Mouse (Mus musculus): ENCODE measurements around the gene 4931414P19Rik.

The 4931414P19Rik gene

DNA sequence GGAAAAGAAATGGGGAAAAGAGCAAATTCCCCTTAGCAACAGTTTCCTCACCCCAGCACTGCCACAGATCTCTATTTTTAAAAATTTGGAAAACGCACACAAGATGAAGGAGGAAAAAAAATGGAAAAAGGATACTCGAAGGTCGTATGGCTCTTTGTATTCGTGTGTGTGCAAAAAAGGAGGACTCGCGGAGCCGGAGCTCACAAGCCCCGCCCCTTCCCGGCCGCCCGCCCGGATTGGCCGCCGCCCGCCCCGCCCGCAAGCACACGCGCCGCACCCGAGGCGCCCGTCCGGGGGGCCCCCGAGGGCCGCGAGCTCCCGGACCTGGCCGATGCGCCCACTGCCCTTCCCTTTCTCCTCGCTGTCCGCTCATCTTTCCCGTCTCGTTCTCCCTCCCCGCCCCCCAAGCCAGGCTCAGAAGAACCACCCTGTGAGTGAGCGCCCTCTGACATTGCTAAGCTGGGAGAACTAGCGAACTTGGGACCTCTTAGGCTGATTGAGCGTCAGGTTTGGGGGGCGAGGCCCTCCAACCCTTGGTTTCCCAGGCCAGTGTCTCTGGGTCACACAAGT is at the start of gene 4931414P19Rik:
Gene 4931414P19Rik (minus strand): TSS at position 242 of the 570 bp plus-strand sequence.
- DNase-seq (ENCODE audit: low read depth, low spot score), result peak; percentile 89

DNA sequence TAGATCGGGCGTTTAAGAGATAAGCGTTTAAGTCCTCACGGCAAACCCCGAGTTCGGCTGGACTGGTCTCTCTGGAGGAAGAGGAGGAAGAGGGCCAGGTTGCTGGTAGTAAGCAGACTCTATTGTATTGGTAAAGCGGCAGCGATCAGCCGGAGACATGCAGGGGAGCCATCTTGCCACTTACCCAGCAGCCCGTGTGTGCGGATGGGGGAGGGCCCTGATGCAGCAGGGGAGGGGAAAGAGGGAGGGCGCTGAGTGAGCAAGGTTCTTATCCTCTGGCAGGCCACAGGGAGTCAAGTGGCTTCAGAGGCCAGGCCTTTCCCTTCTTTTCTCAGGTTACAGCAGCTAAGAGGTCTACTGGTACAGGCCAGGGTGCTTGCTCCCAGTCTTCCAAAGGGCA is 47.7 kb upstream of the 4931414P19Rik start:
- DNase-seq (ENCODE audit: low read depth, low spot score), result peak; percentile 88

DNA sequence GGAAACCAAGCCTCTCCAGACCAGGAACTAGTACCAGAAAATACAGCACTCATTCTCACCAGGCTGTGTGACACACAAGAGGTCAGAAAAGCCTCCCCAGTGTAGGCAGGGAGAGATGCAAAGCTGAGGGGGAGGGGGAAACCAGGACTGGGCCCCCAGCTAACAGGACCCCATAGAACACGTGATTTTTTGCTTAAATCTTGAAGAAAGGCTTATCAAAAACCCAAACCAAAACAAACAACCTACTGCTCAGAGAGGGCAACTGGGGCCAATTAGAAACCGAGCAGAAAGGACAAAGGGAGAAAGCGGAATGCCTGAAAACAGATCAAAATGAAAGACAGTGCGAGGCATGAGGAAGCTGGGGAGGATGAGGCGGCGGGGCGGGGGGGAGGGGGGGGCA is 47.0 kb upstream of the 4931414P19Rik start:
- peak; percentile 62 for DNase-seq (ENCODE audit: low read depth, low spot score)

DNA sequence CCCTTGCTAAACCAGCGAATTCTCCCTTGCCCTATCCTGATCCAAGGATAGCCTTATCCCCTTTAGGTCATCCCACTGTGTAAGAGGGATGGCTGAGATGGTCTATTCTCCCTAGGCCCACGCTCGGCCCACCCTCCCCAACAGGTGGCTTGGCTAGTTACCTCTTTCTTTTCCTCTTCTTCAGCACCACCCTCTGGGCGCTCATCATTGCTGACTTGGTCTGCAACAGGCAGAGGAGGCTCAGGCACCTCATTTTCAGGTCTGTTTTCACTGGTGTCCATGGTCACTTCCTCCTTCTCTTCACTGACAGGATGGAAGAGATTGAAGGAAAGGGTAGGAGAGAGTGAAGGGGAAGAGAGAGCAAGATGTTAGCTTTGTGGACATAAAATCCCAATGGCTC is 45.8 kb upstream of the 4931414P19Rik start:
- peak; percentile 74 for DNase-seq (ENCODE audit: low read depth, low spot score)

DNA sequence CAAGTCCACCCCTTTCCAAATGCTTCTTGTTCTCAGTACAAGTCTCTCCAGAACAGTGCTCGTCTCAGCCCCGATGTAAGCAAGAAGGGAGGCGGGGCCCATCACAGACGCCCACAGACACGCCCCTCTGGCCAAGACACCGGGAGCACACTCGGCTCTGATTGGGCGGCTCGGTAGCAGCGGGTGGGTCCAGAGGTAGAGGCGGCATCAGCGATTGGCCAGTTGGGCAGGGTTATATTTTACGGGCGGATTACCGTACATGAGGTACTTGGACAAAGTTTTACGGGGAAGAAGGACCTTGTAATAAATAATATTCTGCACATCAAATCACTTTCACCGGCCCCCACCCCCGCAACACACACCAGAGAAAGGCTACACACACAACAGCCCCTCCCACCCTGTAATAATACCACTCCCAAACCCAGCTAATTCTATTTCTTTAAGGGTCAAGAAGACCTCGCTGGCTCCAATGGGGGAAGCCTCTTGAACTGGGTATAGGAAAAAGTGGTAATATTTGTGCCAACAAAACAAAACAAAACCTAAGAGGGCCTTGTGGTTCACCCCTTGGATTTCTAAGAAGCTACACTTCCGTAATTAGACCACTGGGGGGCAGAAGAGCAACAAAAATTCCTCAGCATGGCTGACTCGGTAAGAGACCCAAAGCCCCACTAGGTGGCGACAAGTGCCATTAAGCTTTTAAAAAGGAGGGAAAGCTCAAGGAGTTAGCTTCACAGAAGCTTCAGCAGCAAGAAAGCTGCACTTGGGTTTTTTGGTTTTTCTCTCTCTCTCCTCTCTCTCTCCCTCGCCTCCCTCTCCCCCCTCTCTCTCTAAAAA is 45.0 kb upstream of the 4931414P19Rik start:
- DNase-seq (ENCODE audit: low read depth, low spot score), result peak; percentile 89

DNA sequence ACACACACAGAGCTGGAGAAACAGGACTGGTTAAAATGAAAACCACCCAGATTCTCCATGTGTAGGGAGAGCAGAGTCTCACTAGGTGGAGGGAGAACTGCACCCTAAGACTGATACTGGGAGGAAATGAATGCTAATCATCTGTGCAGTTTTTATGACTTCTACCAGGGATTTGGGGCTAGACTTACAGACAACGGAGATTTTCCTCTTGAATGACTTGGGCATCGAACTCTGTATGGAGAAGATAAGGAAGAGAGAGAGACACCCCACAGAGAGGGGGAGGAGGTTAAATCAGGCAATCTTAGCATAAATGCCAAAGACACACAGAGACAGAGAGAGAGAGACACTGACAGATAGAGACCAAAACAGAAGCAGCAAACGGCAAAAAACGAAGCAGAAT is 42.1 kb upstream of the 4931414P19Rik start:
- DNase-seq (ENCODE audit: low read depth, low spot score), result no peak

DNA sequence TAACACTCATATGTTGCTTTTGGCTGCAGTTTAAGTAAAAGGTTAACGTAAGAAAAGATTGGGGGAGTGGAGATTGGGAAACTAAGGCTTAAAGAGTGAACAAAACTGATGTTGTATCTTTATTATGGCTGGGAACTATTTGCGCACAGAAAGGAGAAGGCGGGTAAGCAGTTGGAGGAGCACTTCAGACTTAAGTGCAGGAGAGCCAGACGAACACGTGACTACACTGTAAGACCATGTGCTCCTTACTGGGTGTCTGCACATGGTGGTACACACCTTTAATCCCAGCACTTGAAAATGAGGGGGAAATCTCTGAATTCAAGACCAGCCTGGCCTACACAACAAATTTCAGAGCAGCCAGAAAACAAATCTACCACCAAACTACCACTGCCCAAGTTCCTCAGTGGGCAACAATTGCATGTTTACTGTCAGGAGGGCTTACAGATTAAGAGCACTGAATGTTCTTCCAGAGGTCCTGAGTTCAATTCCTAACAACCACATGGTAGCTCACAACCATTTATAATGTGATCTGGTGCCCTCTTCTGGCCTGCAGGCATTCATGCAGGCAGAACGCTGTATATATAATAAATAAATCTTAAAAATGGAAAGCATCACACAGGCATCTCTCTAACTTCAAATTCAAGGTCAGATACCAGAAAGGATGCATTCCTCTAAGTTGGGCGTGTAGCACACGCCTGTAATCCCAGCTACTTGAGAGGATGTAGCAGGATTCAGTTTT is 41.3 kb upstream of the 4931414P19Rik start:
- no peak for DNase-seq (ENCODE audit: low read depth, low spot score)

DNA sequence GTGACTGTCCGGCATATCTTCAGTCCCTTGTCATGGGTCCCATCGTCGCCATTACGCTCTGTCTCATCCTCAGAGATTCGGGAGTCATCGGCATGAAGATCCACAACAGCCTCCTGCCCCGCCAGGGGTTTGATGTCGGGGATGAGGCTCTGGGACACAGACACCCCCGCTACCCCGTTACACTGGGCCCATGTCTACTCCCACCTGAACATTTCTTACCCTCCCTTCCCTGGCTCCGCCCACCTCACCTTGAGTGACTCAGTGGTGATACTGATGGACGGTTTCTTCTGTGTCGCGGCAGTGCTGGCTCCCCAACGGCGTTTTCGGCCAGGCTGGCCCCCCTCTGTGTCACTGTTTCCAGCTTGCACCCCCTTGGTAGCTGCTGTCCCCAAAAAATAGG is 40.7 kb upstream of the 4931414P19Rik start:
- DNase-seq (ENCODE audit: low read depth, low spot score), result no peak

DNA sequence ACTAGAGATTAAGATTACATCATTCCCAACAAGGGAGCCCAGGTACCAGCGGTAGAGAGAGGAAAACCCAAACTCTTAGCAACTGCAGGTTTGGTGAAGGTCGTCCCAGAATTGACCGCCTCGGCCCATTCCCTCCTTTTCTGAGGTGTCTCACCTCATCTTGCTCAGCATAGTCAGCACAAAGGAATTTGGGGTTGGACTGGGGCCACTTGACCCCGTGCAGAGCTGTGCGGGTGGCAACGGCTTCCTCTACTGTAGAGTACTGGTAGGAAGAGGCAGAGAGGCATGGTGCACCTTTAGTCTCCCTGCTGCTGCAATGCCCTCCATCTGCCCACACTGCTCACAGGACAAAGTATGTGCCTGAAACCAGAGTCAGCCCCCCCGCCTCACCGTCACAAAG is 38.5 kb upstream of the 4931414P19Rik start:
- no peak for DNase-seq (ENCODE audit: low read depth, low spot score)

DNA sequence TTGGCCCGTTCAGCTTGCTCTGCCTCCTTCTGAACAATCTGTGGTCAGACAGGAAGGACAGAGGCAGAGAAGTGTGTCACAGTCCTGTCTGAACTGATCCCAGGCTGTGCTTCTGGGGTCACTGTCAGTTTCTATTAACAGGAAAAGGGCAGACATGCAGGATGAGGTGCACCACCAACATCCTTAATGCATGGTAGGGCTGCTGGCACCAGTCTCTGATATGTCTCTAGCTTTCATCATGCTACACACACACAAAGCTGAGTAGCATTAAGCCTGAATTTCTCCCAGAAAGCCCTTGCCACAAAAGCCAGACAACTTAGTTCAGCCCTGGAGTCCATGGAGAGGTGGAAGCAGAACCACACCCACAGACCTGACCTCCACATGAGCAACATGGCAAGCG is 37.2 kb upstream of the 4931414P19Rik start:
- DNase-seq (ENCODE audit: low read depth, low spot score), result no peak

DNA sequence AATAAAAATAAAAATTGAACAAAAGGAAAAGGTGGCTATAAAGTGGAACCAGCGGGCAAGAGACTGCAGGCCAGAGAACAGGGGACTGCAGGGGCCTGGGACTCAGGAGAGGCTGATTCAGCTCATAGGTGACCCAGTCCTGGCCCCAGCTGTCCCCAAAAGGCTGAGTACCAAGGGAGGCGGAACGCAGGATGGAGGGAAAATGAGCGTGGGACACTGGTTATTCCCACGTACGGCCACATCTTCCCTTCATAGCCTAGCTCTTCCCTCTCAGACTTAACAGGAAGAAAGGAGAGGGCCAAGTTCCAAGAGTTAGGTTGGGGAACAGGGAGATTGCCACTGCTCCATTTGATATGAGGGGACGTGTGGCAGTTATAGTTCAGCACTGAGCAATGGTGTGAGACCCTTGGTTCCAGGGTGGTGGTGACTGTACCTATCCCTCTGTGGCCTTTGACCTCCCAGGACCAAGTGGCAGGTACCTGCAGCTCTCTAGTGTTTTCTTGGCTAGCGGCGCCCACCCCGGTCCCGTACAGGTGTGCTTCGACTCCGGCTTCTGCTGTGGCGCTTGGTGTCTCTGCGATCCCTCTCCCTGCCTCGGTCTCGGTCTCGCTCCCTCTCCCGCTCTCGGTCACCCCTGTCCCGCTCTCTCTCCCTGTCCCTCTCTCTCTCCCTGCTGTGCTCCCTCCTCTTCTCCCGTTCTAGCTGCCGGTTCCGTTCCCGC is 36.6 kb upstream of the 4931414P19Rik start:
- DNase-seq (ENCODE audit: low read depth, low spot score), result no peak

DNA sequence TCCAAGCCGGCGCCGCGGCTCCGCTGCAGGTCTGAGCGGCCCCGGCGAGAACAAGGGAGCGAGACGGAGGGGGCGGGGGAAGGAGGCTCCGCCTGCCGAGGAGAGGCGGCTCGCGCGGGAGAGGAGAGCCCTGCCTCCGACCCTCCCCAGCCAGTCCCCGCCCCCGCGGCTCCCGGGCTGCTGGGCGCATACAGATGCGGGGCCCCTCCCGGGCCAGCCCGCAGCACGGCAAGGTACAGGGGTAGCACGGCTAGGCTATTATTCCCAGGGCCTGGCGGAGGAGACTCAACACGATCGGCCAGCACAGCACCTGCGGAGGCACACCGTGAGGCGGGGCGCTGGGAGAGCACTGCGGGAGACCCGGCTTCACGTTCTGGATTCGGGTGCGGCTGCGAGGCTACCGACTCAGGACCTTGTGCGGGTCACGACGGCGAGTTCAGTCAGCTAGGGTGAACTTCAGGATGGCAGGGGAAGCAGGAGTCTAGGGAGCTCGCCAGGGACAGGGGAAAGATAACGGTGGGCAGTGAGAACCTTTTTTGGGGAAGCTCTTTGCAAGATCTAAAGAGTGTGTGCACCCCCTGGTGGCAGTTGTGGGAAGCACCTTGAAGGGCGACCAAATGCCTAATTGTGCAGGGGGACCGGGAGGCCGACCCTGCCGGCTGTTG is 35.6 kb upstream of the 4931414P19Rik start, which contains the start of gene Cdh24:
Gene Cdh24 (minus strand): TSS at position 60 of the 665 bp plus-strand sequence.
- peak; percentile 92 for DNase-seq (ENCODE audit: low read depth, low spot score)

DNA sequence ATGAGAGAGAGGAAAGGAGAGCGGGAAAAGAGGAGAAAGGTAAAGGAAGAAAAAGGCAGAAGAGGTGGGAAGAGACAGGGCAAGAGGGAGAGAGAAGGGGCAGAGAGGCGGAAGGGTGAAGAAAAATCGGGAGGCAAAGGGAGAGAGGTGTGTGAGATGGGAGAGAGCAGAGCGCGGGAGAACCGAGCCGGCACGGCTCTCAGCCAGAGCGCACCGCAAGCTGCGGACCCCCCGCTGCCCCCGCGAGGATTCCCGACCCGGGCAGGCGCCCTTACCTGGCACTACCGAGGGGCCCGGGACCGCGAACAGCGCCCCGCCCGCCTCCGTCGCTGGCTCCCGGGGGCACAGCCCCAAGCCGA is 35.1 kb upstream of the 4931414P19Rik start, which contains the start of gene Gm17606:
Gene Gm17606 (plus strand): TSS at position 7 of the 359 bp plus-strand sequence.
- DNase-seq (ENCODE audit: low read depth, low spot score), result no peak

DNA sequence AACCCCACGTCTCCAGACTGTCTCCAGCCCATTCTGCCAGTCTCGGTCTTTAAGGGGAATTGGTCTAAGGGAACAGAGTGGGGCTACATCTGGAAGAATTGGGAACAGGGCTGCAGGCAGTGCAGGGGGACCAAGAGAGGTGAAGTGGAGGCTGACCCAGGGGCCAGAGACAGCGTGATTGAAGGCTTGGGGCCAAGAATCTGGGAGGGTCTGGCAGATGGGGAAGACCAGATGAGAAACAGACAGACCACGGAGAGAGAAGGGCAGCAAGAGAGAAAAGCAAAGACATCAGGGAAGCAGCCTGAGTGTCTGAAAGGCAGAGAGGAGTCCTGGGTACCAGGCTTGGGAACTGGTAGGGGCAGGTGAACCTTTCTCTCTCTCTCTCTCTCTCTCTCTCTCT is 34.3 kb upstream of the 4931414P19Rik start:
- DNase-seq (ENCODE audit: low read depth, low spot score), result no peak

DNA sequence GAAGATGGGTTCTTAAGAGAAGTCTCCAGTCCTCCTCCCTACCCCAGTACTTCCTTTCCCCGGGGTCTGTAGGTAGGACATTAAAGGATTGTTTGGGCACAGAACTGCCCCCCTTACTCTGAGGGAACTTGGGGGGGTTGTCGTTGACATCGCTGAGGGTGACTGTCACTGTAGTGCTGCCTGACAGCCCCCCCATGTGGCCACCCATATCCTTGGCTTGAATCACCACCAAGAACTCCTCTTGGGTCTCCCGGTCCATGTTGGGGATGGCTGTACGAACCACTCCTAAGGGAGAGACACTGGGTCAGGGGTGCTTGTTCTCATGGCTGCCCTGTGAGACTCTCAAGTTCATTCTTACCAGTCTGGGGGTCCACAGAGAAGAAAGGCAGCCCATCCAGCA is 32.4 kb upstream of the 4931414P19Rik start:
- DNase-seq (ENCODE audit: low read depth, low spot score), result no peak

DNA sequence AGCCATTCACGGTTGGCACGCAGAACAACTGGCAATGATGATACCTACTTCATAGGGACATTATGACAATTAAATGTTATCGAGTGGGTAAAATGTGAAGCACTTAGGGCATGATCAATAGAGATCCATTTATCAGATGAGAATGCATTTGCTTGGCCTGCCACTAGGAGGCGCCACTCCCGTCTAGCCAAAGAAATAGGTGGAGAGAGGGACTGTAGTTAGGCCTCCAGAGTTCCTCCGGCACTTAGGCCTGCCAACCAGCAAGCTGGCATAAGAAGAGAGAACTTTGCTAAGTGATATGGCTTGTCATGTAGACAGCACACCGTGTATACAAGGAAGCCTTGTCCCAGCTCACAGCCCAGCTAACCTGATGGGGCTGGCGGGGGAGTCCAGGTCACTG is 31.2 kb upstream of the 4931414P19Rik start:
- DNase-seq (ENCODE audit: low read depth, low spot score), result peak; percentile 62

DNA sequence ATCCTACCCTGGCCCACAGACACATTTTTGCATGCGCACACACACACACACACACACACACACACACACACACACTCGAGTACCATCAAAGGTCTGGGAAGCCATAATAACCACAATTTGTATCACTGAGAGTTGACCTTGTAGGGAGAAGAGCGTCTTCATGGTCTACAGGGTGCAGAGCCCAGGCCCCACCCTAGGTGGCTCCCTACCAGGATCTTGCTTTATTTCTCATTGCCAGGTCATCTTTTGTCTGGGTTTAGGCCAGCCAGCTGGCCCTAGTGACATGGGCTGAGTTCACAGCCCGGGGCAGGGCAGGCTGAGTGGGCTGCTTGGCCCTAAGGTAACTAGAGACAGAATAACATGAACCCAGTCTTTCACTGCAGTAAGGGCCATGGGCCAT is 28.4 kb upstream of the 4931414P19Rik start:
- peak; percentile 34 for DNase-seq (ENCODE audit: low read depth, low spot score)

DNA sequence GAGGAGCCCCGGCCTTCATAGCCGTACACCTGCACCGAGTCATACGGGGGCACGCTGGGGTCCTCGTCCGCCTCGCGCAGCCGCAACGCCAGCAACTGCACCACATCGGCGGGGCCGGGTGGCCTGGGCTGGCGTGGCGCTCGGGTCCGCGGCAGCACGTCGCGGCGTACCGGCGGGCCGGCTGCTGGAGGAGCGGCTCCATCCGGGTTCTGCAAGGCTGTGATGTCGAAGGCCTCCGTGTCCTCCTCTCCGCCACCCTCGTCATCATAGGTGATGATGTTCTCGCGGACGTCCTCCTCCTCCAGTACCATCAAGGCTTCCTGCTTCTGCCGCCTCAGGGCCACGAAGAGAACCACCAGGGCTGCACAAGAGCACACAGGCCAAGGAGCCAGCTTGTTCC is 26.5 kb upstream of the 4931414P19Rik start:
- no peak for DNase-seq (ENCODE audit: low read depth, low spot score)

DNA sequence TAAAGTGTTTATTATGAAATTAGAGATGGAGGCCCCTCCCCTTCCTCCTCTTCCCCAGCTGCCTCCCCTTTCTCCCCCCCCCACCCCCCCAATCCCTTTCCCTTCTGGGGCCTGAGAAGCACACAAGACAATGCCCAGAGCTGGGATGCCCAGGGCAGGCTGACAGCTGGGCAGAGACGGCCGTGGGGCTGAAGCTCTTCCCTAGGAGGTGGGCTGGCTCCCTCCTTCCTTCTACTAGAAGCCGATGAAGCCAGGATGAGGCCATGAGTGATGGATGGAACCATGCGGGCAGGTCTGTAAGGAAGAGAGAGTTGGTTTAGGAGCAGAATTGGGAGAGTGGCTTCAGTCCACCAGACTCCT is 25.4 kb upstream of the 4931414P19Rik start:
- DNase-seq (ENCODE audit: low read depth, low spot score), result no peak

DNA sequence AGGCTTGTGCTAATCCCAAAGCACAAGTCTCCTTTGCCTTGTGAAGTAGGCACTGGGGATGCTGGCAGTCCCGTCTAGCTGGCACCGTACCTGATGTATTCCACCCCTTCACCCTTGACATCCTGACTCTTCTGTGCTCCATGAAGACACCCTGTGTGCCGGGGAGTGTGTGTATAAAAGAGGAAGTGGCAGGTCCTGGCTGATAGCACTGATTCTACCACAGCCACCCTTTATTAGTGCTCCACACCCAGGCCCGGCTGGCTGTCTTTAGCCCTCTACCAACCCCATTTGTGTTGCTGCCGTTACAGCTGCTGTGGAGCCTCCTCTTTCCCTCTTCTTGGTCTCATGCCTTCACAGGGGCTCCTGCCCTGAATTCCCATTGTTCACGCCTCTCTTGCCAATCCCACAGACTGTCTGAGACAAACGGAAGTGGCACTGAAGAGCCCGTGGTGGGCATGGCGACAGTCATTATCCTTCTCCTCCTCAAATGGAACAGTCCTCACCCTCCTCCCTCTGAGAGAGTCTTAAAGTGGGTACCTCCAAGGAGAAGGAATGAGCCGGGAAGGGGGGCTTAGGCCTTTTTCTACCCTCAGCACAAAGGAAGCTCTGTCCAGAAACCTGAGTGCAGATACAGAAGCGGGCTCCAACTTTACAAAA is 24.9 kb upstream of the 4931414P19Rik start:
- no peak for DNase-seq (ENCODE audit: low read depth, low spot score)

DNA sequence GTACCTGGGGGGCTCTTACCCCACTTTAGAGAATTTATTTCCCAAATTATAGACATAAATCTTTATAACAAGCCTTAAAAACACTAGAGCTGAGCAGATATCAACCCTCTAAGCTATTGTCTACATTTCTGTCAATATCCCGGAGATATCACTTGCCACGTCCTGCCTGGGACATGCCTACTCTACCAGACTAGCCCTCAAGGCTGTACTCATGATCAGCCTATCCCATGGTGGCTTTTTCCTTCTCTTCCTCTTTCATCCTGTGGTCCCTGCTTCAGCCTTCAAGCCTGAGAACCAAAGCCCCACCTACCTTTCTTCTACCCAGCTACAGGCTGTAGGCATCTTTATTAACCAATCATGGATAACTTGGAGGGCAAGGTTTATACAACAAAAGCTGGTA is 24.0 kb upstream of the 4931414P19Rik start:
- no peak for DNase-seq (ENCODE audit: low read depth, low spot score)
